Mouse (Mus musculus) midbrain, embryonic 12.5 days (tissue): Measurements from ENCODE around the gene Smc5. TPM values are rescaled to one million over a fixed set of nuclear protein-coding genes. Genes with fewer than 3 reads are reported as not detected.
A peak's percentile ranks its signal among the peaks of the same experiment; 100 is the strongest.

Source experiments
- ATAC-seq: fragments of 200-750 bp; cut with Nextera tagmentation; 2 replicates; pipeline ENCODE4 v1.8.0; 2017; ENCODE audit warnings: low read depth, moderate TSS enrichment, moderate library complexity; ENCODE audit not compliant: low FRiP score
- H3K27ac ChIP-seq: fragments of 300-500 bp; sonication (generic); replicated peaks from 2 replicates; pipeline ENCODE4 v1.5.1; 2016; ENCODE audit warnings: mild to moderate bottlenecking
- H3K27me3 ChIP-seq: fragments of 300-500 bp; sonication (generic); 2 replicates; pipeline ENCODE4 v1.6.1; 2016; ENCODE audit warnings: mild to moderate bottlenecking
- H3K36me3 ChIP-seq: fragments of 300-500 bp; sonication (generic); 2 replicates; pipeline ENCODE4 v1.6.1; 2016
- H3K4me1 ChIP-seq: fragments of 300-500 bp; sonication (generic); 2 replicates; pipeline ENCODE4 v1.6.1; 2016
- H3K4me2 ChIP-seq: fragments of 300-500 bp; sonication (generic); replicated peaks from 2 replicates; pipeline ENCODE4 v1.6.1; 2016; ENCODE audit warnings: mild to moderate bottlenecking, moderate library complexity
- H3K4me3 ChIP-seq: fragments of 300-500 bp; sonication (generic); 2 replicates; pipeline ENCODE4 v1.5.1; 2016; ENCODE audit warnings: mild to moderate bottlenecking
- H3K9ac ChIP-seq: fragments of 300-500 bp; sonication (generic); replicated peaks from 2 replicates; pipeline ENCODE4 v1.6.1; 2016; ENCODE audit warnings: mild to moderate bottlenecking, moderate library complexity
- H3K9me3 ChIP-seq: fragments of 300-500 bp; sonication (generic); 2 replicates; pipeline ENCODE4 v1.6.1; 2016; ENCODE audit warnings: mild to moderate bottlenecking
- WGBS: fragments of 180-500 bp; shearing (Covaris S2); methylation state at CpG from one replicate; pipeline ENCODE4 v1.1.7; 2016; 5-methylcytosine and 5-hydroxymethylcytosine counted together
- polyA plus RNA-seq: library from polyadenylated mRNA; unstranded; fragments of >200 nt; fragmentation: Nextera tagmentation; extraction: Ambion mirVana; gene quantifications from 2 replicates; pipeline ENCODE4 v1.2.1, GENCODE M21; 2016

The Smc5 gene
- polyA plus RNA-seq, result 47.6 and 55.6 TPM in 2 replicates

DNA sequence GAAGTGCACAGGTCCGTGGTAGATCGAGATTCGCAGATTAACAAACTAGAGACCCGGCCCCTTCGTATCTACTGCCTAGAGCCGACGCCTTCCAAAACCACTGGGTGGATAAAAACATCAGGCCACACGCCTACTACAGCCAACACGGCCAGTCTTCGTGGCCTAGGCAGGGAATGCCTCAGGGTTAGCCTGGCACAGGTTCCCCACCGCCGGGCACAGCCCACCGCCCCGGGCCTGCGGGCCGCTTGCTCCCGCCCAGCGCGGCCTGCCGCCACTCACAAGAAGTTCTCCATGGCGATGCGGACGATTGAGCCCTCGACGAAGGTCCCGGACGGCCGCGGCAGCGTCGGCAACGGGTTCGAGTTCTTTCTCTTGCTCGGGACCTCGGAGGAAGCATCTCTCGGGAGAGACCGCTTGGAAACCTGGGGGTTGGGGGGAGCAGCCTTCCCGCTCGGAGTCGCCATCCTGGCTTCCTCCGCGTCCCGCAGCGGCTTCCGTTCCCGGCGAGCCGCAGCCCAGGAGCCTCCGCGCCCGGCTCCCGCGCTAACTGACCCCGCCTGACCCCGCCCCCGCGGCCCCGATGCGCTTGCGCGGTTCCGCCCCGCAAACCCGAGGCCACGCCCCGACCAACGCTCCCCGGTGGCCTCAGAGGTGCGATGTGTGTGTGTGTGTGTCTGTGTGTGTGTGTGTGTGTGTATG lies at the start of gene Smc5:
Gene Smc5 (minus strand): TSS at position 543 of the 699 bp plus-strand sequence.
- H3K27me3 ChIP-seq, result no peaks in the 10 kb centered on the region
- peaks cover 8% of the 10 kb centered on the region for H3K4me1 ChIP-seq
- ATAC-seq, result peak; percentile 97
- H3K4me3 ChIP-seq, result peak within 1 kb of the TSS; percentile 87
- no peaks in the 10 kb centered on the region for H3K9me3 ChIP-seq
- WGBS, result under 1% methylated on average over 69 of the region's 69 CpGs
- peaks cover 5% of the 10 kb centered on the region for H3K36me3 ChIP-seq
- peak within 1 kb of the TSS; percentile 62 for H3K4me2 ChIP-seq
- H3K27ac ChIP-seq, result peak within 1 kb of the TSS; percentile 75
- H3K9ac ChIP-seq, result peak within 1 kb of the TSS; percentile 90

DNA sequence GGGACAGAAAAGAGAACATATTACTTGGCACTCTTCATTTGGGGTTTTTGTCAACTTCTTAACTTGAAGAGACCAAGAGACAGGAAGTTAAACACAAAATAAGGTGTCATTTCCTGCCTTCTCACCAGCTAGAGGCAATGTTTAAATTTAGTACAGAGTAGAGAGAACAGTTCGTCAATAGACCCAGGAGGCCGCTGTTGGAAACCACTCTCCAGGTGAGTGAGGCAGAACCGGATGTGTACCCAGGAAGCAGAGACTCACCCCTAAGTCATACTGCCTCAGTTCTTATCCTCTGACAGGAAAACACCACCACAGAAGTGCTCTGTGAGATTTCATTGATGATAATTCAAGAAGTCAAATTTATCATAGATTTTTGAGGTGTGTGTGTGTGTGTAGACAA lies 49.4 kb upstream of the Smc5 start:
- 90% methylated on average over 3 of the region's 3 CpGs for WGBS
- Histone ChIP-seq H3K4me2 (no peak overlapping the region), H3K4me3 (no peak overlapping the region), H3K27ac (no peak overlapping the region), H3K27me3 (no peaks in the 10 kb centered on the region), H3K4me1 (no peaks in the 10 kb centered on the region), H3K9ac (no peak overlapping the region), H3K9me3 (no peaks in the 10 kb centered on the region), H3K36me3 (no peaks in the 10 kb centered on the region)
- ATAC-seq, result no peak

DNA sequence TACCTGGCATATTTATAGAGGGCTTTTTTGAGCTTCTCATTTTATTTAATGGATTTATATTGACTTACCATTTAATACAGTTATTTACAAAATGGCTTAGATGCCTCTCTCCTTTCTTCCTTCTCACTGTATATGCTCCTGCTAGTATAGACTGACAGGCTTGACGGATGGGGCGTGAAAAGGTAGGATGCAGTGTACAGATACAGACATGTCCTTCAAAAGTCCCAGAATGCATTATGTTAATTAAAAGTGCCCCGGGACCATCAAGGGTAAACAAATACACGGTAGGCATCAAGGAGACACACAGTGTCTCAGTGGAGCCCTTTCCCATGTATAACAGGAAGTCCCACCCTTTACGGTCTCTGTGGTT lies 44.3 kb upstream of the Smc5 start:
- no peak for ATAC-seq
- Histone ChIP-seq H3K4me2 (no peak overlapping the region), H3K36me3 (no peaks in the 10 kb centered on the region), H3K9ac (no peak overlapping the region), H3K9me3 (no peaks in the 10 kb centered on the region), H3K27ac (no peak overlapping the region), H3K27me3 (no peaks in the 10 kb centered on the region), H3K4me1 (no peaks in the 10 kb centered on the region), H3K4me3 (no peak overlapping the region)
- WGBS, result 81% methylated on average over 5 of the region's 5 CpGs

DNA sequence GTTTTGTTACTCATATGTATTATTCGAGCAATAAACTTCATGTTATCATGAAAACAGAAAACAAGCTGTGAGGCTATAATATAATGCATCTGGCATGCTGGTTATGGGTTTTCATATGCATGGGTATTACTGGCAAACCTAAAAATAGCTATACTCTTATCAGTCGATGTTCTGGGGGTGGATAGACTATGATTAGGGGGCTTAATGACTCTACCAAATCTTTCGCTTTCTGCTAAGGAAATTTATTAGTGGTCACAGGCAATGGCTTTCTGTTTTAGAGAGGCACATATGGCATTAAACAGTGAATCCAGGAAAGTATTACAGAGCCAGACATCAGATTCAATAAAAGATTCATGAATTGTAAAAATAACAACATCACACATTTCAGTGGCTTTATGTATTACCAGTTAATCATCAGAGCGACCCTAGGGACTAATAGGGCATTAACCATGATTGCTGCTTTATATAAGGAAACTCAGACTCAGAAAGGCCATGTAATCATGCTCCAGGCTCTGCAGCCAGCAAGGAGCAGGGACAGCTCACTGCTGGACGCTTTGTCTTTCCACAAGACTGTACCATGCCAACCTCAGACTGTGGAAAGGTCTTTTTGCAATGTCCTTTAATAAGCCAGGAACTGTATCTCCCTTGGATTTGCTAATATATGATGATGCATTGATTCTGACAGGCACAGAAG lies 43.7 kb upstream of the Smc5 start:
- 77% methylated on average over 5 of the region's 5 CpGs for WGBS
- no peak overlapping the region for H3K4me2 ChIP-seq
- H3K27me3 ChIP-seq, result no peaks in the 10 kb centered on the region
- no peaks in the 10 kb centered on the region for H3K36me3 ChIP-seq
- ATAC-seq, result no peak
- no peak overlapping the region for H3K27ac ChIP-seq
- no peak overlapping the region for H3K4me3 ChIP-seq
- H3K9me3 ChIP-seq, result no peaks in the 10 kb centered on the region
- no peak overlapping the region for H3K9ac ChIP-seq
- no peaks in the 10 kb centered on the region for H3K4me1 ChIP-seq

DNA sequence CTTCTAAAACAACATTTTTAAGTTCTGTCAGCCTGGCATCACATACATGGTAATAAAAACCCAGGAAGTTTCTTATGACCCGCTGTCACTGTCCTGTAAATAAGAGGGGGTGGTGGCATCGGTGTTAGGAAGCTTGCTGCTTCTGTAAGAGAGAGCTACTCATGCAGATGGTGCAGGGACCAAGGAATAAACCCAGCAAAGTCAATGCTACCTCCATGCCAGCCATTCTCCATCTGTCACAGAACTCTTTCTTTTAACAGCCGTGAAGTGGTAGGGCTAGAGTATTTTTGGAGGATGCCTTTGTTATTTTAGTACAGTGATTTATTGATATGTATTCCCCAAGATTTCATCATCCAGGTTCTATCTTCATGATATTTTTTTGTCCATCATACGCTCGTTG lies 43.2 kb upstream of the Smc5 start:
- no peaks in the 10 kb centered on the region for H3K27me3 ChIP-seq
- no peak overlapping the region for H3K4me3 ChIP-seq
- no peak for ATAC-seq
- no peaks in the 10 kb centered on the region for H3K9me3 ChIP-seq
- no peak overlapping the region for H3K4me2 ChIP-seq
- no peaks in the 10 kb centered on the region for H3K4me1 ChIP-seq
- H3K27ac ChIP-seq, result no peak overlapping the region
- WGBS, result 91% methylated on average over 5 of the region's 5 CpGs
- no peaks in the 10 kb centered on the region for H3K36me3 ChIP-seq
- no peak overlapping the region for H3K9ac ChIP-seq

DNA sequence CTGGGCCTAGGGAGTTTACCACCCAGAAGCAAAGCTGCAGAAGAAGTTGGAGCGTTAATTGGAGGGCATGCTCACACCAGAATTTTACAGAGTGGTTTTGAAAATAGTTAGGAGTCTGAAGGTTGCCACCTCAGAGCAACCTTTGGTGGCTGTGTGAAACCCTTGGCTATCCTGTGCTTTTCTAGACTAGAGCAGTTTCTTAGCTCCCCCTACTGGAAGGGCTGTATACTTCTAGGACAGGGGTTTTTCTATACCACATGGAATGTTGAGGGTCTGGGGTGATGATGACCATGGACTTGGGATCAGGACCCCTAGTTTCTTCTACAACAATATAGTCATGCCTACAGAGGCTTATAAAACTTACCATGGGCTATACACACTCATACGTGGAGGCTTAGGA lies 36.3 kb upstream of the Smc5 start:
- H3K36me3 ChIP-seq, result no peaks in the 10 kb centered on the region
- no peaks in the 10 kb centered on the region for H3K4me1 ChIP-seq
- H3K9ac ChIP-seq, result no peak overlapping the region
- H3K4me3 ChIP-seq, result no peak overlapping the region
- no peaks in the 10 kb centered on the region for H3K27me3 ChIP-seq
- no peak overlapping the region for H3K4me2 ChIP-seq
- 86% methylated on average over 2 of the region's 2 CpGs for WGBS
- H3K9me3 ChIP-seq, result no peaks in the 10 kb centered on the region
- no peak for ATAC-seq
- no peak overlapping the region for H3K27ac ChIP-seq

DNA sequence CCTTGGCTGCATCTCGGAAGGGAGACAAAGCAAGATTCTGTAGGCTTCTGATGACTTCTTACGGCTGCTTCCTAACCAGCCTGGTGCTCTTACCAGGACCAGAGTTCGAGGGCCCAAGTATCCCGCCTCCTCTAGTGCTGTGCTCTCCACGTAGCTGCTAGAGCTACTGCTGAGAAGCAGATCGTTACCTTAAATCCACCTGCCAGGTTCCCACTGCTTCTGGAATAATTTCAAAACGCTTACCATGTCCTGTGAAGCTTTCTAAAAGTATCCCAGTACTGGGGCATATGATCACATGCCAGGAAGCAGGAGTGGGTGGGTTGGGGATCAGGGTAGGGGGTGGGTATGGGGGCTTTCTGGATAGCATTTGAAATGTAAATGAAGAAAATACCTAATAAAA lies 33.0 kb upstream of the Smc5 start:
- no peaks in the 10 kb centered on the region for H3K9me3 ChIP-seq
- no peak overlapping the region for H3K27ac ChIP-seq
- no peaks in the 10 kb centered on the region for H3K4me1 ChIP-seq
- no peaks in the 10 kb centered on the region for H3K27me3 ChIP-seq
- no peak overlapping the region for H3K4me2 ChIP-seq
- WGBS, result 85% methylated on average over 7 of the region's 7 CpGs
- ATAC-seq, result no peak
- no peak overlapping the region for H3K9ac ChIP-seq
- H3K36me3 ChIP-seq, result no peaks in the 10 kb centered on the region
- no peak overlapping the region for H3K4me3 ChIP-seq

DNA sequence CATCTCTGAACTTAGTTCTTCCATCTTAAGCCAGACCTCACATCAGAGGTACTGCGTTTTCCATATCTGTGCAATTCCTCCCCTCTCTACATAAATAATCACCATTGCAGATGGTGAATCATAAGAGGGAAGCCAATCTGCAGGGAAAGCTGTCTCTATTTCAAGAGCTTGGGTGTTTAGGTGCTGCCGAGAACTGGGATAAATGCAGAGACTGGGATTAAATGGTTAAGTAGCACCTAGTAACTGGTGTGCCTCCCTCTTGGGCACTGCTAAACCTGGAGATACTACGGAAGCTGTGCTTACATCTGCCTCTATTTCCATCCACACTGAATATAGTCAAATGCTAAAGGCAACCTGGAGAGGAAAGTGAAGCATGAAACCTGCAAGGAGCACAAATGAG lies 26.3 kb upstream of the Smc5 start:
- H3K4me3 ChIP-seq, result no peak overlapping the region
- no peaks in the 10 kb centered on the region for H3K4me1 ChIP-seq
- WGBS, result 87% methylated on average over 3 of the region's 3 CpGs
- H3K9me3 ChIP-seq, result no peaks in the 10 kb centered on the region
- no peak overlapping the region for H3K4me2 ChIP-seq
- H3K9ac ChIP-seq, result no peak overlapping the region
- H3K36me3 ChIP-seq, result no peaks in the 10 kb centered on the region
- H3K27ac ChIP-seq, result no peak overlapping the region
- ATAC-seq, result no peak
- H3K27me3 ChIP-seq, result no peaks in the 10 kb centered on the region

DNA sequence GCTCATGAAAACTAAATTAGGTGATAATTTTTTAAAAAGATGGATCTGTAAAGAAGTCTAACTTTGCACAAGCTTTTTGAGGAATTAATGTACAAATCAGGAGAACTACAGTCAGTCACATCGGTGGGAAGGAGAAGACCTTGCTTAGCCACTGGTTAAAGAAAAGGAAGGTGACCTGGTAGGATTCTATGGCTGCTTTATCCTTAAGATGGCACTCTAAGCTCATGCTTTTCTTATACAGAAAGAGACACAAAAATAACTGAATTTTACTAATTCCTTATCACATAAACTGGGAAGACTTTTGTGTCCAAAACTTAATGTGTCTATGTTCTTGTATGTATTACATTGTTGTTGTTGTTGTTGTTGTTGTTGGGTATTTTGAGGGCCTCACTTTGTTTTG lies 25.2 kb upstream of the Smc5 start:
- Histone ChIP-seq H3K9ac (no peak overlapping the region), H3K9me3 (no peaks in the 10 kb centered on the region), H3K4me1 (no peaks in the 10 kb centered on the region), H3K4me2 (no peak overlapping the region), H3K36me3 (no peaks in the 10 kb centered on the region), H3K4me3 (no peak overlapping the region), H3K27ac (no peak overlapping the region), H3K27me3 (no peaks in the 10 kb centered on the region)
- WGBS, result 84% methylated on average over 1 of the region's 1 CpGs
- no peak for ATAC-seq

DNA sequence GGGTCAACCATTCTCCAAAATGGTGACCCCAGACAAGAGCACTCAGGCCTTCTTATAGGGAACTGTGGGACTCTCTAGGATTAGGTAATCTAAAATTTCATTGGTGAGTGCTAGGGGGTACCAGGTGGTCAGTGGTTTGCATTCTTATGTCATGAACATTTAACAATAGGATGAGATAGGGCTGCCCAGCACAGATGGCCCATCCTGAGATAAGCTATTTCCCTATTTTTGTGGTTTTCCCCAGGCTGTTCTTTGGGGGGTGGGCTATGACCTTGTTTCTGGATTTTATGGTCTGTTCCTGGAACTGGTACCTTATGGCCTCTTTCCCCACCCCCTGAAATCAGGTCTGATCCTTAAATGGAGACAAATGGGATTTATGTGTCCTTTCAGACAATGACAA lies 23.5 kb upstream of the Smc5 start:
- Histone ChIP-seq H3K9me3 (no peaks in the 10 kb centered on the region), H3K4me3 (no peak overlapping the region), H3K4me2 (no peak overlapping the region), H3K27ac (no peak overlapping the region), H3K4me1 (no peaks in the 10 kb centered on the region), H3K27me3 (no peaks in the 10 kb centered on the region), H3K36me3 (no peaks in the 10 kb centered on the region), H3K9ac (no peak overlapping the region)
- no peak for ATAC-seq

DNA sequence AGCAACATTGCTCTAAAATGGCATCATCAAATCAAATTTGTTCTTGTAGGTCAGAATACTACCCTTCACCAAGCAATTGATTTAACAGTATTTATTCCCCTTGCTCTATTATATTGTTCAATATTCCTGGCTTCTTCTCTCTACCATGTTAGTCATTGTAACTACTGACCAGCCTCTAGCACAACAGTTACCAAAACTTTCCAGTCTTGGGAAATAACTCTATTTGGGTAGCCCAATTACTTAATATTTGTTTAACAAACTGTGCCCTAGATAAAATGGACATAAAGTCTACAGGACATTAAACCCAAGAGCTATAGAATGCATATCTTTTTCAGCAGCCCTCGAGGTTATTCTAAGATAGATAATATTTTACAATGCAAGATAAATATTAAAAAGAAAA lies 15.6 kb upstream of the Smc5 start:
- H3K9ac ChIP-seq, result no peak overlapping the region
- H3K36me3 ChIP-seq, result no peaks in the 10 kb centered on the region
- H3K4me3 ChIP-seq, result no peak overlapping the region
- H3K4me1 ChIP-seq, result no peaks in the 10 kb centered on the region
- WGBS, result 72% methylated on average over 1 of the region's 1 CpGs
- H3K27me3 ChIP-seq, result no peaks in the 10 kb centered on the region
- ATAC-seq, result no peak
- H3K4me2 ChIP-seq, result no peak overlapping the region
- H3K27ac ChIP-seq, result no peak overlapping the region
- no peaks in the 10 kb centered on the region for H3K9me3 ChIP-seq

DNA sequence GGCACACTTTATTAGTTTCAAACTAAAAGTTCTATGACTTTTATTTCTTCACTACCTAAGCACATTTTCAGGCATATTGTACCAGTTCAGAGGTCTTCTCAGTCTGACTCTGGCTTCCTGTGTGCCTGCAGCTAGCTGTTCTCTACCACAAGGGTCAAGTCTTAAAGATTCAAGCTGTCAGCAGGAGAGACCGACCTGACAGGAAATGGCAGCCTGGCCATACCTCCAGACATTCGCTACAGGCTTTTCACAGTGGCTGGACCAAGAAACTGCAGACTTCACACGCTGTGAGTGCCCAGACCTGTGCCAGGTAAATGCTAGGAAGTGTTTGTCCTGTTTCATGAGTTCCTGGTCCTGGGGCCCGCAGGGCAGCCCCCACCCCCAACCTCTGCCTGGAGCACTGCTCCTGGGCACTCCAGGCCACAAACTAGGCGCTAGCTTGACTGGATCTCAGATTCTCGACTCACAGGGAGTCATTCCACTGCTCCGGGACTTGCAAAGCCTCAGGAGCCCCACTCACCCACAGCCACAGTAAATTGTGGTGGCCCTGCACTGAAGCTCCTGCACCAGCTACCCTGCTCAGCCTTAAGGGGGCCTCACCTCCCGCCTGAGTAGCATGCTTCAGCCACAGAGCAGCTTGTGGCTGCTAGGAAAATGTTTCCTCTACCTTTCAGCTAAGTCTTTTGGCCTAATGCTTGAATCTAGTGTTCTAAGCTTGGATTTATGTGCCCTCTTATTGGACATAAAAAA lies 8.4 kb upstream of the Smc5 start:
- H3K9me3 ChIP-seq, result no peaks in the 10 kb centered on the region
- H3K9ac ChIP-seq, result no peak overlapping the region
- H3K27ac ChIP-seq, result no peak overlapping the region
- no peak overlapping the region for H3K4me3 ChIP-seq
- no peaks in the 10 kb centered on the region for H3K36me3 ChIP-seq
- H3K4me1 ChIP-seq, result no peaks in the 10 kb centered on the region
- H3K27me3 ChIP-seq, result no peaks in the 10 kb centered on the region
- 53% methylated on average over 8 of the region's 8 CpGs for WGBS
- no peak for ATAC-seq
- H3K4me2 ChIP-seq, result no peak overlapping the region
